Mouse (Mus musculus): Measurements from ENCODE around the gene Sftpd. TPM values are rescaled to one million over a fixed set of nuclear protein-coding genes. Genes with fewer than 3 reads are reported as not detected.

The Sftpd gene
- polyA plus RNA-seq, 1 experiment from 2014 or later, result not detected

GRCm38 (mm10) chr14:41146922-41147321 is 38.0 kb downstream of the Sftpd start:
- H3K36me3 ChIP-seq, result no peaks in the 10 kb centered on the region
- H3K27me3 ChIP-seq (replicated peaks), result no peaks in the 10 kb centered on the region
- H3K4me2 ChIP-seq (replicated peaks), result no peak overlapping the region
- no peaks in the 10 kb centered on the region for H3K4me1 ChIP-seq (replicated peaks)
- no peak overlapping the region for H3K27ac ChIP-seq
- no peak overlapping the region for H3K9ac ChIP-seq
- 83% methylated on average over 3 of the region's 3 CpGs for WGBS
- ATAC-seq, result no peak
- H3K4me3 ChIP-seq (replicated peaks), result no peak overlapping the region
- no peaks in the 10 kb centered on the region for H3K9me3 ChIP-seq

GRCm38 (mm10) chr14:41146035-41146434 is 38.9 kb downstream of the Sftpd start:
- H3K9ac ChIP-seq, result no peak overlapping the region
- H3K4me2 ChIP-seq (replicated peaks), result no peak overlapping the region
- H3K4me1 ChIP-seq (replicated peaks), result no peaks in the 10 kb centered on the region
- H3K9me3 ChIP-seq, result no peaks in the 10 kb centered on the region
- no peak overlapping the region for H3K27ac ChIP-seq
- 57% methylated on average over 6 of the region's 6 CpGs for WGBS
- no peaks in the 10 kb centered on the region for H3K27me3 ChIP-seq (replicated peaks)
- H3K36me3 ChIP-seq, result no peaks in the 10 kb centered on the region
- no peak overlapping the region for H3K4me3 ChIP-seq (replicated peaks)
- no peak for ATAC-seq

DNA sequence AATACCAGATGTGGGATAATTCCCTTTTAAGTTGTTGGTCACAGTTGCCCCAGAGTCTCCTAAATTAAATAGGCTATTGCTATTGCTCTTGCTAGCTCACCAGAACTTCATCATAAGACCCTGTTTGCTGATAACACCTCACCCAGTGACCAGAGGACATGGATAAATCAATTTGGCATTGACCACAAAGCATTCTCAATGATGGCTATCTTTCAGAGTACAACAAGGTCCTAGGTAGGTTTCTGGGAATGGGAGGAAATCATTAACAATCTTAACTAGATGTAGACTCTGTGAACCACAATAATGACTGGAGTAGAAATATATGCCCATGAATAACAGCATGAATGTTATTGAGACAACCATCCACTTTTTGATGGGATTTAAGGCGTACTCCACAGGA is 44.3 kb downstream of the Sftpd start:
- Histone ChIP-seq H3K4me2 (replicated peaks) (no peak overlapping the region), H3K4me1 (replicated peaks) (no peaks in the 10 kb centered on the region), H3K27me3 (replicated peaks) (no peaks in the 10 kb centered on the region), H3K9me3 (no peaks in the 10 kb centered on the region), H3K27ac (no peak overlapping the region), H3K36me3 (no peaks in the 10 kb centered on the region), H3K4me3 (replicated peaks) (no peak overlapping the region), H3K9ac (no peak overlapping the region)
- WGBS, result 80% methylated on average over 1 of the region's 1 CpGs
- no peak for ATAC-seq

DNA sequence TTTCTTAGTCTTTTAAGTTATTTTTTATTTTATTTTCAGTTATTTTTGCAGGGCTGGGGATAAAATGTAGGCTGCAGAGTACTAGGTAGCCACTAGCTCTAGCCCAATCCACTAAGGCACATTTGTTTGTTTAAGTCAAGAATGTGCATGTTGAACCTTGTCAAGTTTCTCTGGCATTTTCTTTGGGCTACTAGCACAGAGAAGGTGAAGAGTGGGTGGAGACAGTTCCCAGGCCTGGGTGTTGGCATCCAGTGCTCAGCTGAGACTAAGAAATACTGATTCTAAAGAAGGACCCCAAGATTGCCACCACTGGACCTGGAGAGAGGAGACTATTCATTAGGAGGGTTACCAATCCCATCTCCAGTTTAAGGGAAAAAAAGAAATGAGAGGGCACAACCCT is 47.9 kb downstream of the Sftpd start:
- Histone ChIP-seq H3K36me3 (no peaks in the 10 kb centered on the region), H3K27me3 (replicated peaks) (no peaks in the 10 kb centered on the region), H3K4me3 (replicated peaks) (no peak overlapping the region), H3K4me2 (replicated peaks) (no peak overlapping the region), H3K9me3 (no peaks in the 10 kb centered on the region), H3K4me1 (replicated peaks) (no peaks in the 10 kb centered on the region), H3K27ac (no peak overlapping the region), H3K9ac (no peak overlapping the region)
- no peak for ATAC-seq

DNA sequence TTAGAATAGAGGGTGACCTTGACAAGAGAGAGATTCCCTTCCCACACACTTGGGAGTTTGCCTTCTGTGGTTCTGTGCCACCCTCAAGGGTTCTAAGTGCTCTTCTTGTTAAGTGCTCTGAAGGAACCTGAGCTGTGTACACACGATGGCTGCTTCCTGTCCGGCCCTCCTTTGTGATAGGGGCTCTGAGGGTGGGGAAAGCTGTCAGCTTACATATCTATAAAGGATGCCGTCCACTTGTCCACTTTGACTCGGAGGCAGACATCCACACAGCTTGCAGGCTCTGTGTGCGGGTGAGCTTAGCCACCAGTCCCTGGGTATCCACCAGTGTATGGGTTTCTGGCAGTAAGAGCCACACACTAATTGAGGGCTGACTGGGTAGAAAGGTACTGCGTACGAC is 53.4 kb downstream of the Sftpd start, which contains the start of gene Sftpa1:
TSS of gene Sftpa1 (plus strand) at position 243 of the 400 bp plus-strand sequence.
- H3K9ac ChIP-seq, result no peak within 1 kb of the TSS
- no peaks in the 10 kb centered on the region for H3K27me3 ChIP-seq (replicated peaks)
- no peaks in the 10 kb centered on the region for H3K36me3 ChIP-seq
- WGBS, result 71% methylated on average over 7 of the region's 7 CpGs
- H3K27ac ChIP-seq, result no peak within 1 kb of the TSS
- ATAC-seq, result no peak
- H3K4me3 ChIP-seq (replicated peaks), result no peak within 1 kb of the TSS
- H3K9me3 ChIP-seq, result no peaks in the 10 kb centered on the region
- H3K4me2 ChIP-seq (replicated peaks), result no peak within 1 kb of the TSS
- no peaks in the 10 kb centered on the region for H3K4me1 ChIP-seq (replicated peaks)

- Histone ChIP-seq H3K27me3 (replicated peaks) (no peaks in the 10 kb centered on the region), H3K27ac (no peak overlapping the region), H3K4me3 (replicated peaks) (no peak overlapping the region), H3K9ac (no peak overlapping the region), H3K9me3 (no peaks in the 10 kb centered on the region), H3K4me2 (replicated peaks) (no peak overlapping the region), H3K36me3 (no peaks in the 10 kb centered on the region), H3K4me1 (replicated peaks) (no peaks in the 10 kb centered on the region)
- no peak for ATAC-seq
- WGBS, result 26% methylated on average over 4 of the region's 4 CpGs
Observed at GRCm38 (mm10) chr14:41127997-41128396, 57.0 kb downstream of the Sftpd start.

DNA sequence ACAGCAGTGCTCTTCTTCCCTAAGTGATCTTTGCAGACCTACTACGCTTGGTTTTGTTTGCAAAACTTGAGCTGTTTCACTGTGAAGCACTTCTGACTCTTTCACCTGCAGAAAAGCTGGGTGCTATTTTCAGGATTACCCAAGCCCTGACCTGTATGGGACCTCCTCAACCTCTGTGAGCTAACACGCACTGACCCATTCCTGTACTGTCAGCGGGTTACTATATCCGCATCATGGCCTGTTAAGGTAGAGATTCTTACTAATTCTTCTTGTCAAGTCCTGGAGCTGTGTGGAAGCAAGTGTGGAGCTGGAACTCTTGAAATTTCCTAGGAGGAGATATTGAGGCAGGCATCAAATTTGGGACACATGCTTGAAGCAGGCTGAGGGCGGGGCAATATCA is 60.3 kb downstream of the Sftpd start:
- Histone ChIP-seq H3K4me2 (replicated peaks) (no peak overlapping the region), H3K4me1 (replicated peaks) (no peaks in the 10 kb centered on the region), H3K36me3 (no peaks in the 10 kb centered on the region), H3K4me3 (replicated peaks) (no peak overlapping the region), H3K9me3 (no peaks in the 10 kb centered on the region), H3K27me3 (replicated peaks) (no peaks in the 10 kb centered on the region), H3K27ac (no peak overlapping the region), H3K9ac (no peak overlapping the region)
- ATAC-seq, result no peak
- 83% methylated on average over 5 of the region's 5 CpGs for WGBS

Other genes starting within 250 kb of the Sftpd start
- gene Tspan14, start 218.3 kb downstream of the Sftpd start, polyA plus RNA-seq (2015; fragmentation: Nextera tagmentation; extraction: Ambion mirVana), result 56.8 and 61.0 TPM in 2 replicates
- gene Fam213a, start 171.4 kb downstream of the Sftpd start, polyA plus RNA-seq (2015; fragmentation: Nextera tagmentation; extraction: Ambion mirVana), result 51.6 and 54.4 TPM in 2 replicates
- gene Dydc2, start 115.9 kb downstream of the Sftpd start, polyA plus RNA-seq (2015; fragmentation: Nextera tagmentation; extraction: Ambion mirVana), result 0.42 TPM in 1 of 2 replicates, not detected in the other
- gene Dydc1, start 112.2 kb downstream of the Sftpd start, polyA plus RNA-seq (2015; fragmentation: Nextera tagmentation; extraction: Ambion mirVana), result not detected in 2 replicates
- gene Mat1a, start 80.1 kb downstream of the Sftpd start, polyA plus RNA-seq (2015; fragmentation: Nextera tagmentation; extraction: Ambion mirVana), result 3.5 and 6.7 TPM in 2 replicates
- 0.06 TPM in 1 of 2 replicates, not detected in the other for gene Sftpa1, start 53.4 kb downstream of the Sftpd start, polyA plus RNA-seq (2015; fragmentation: Nextera tagmentation; extraction: Ambion mirVana)
- 0.36 and 0.54 TPM in 2 replicates for gene Mbl1, start 33.7 kb downstream of the Sftpd start, polyA plus RNA-seq (2015; fragmentation: Nextera tagmentation; extraction: Ambion mirVana)
- gene Gm2832, start 93.7 kb upstream of the Sftpd start, polyA plus RNA-seq (2015; fragmentation: Nextera tagmentation; extraction: Ambion mirVana), result 0.08 TPM in 1 of 2 replicates, not detected in the other
- gene Gm5798, start 163.5 kb upstream of the Sftpd start, polyA plus RNA-seq (2015; fragmentation: Nextera tagmentation; extraction: Ambion mirVana), result not detected in 2 replicates
- not detected in 2 replicates for gene Gm7945, start 201.2 kb upstream of the Sftpd start, polyA plus RNA-seq (2015; fragmentation: Nextera tagmentation; extraction: Ambion mirVana)
- not detected in 2 replicates for gene Gm6482, start 223.1 kb upstream of the Sftpd start, polyA plus RNA-seq (2015; fragmentation: Nextera tagmentation; extraction: Ambion mirVana)